Mouse (Mus musculus) cerebellum, adult 8-10 months (tissue): ENCODE data around the gene Tsen2.
A peak's percentile ranks its signal among the peaks of the same experiment; 100 is the strongest.

Experiments
- DNase-seq: peaks from one replicate; pipeline ENCODE4 v3.0.0; 2022

The Tsen2 gene

DNA sequence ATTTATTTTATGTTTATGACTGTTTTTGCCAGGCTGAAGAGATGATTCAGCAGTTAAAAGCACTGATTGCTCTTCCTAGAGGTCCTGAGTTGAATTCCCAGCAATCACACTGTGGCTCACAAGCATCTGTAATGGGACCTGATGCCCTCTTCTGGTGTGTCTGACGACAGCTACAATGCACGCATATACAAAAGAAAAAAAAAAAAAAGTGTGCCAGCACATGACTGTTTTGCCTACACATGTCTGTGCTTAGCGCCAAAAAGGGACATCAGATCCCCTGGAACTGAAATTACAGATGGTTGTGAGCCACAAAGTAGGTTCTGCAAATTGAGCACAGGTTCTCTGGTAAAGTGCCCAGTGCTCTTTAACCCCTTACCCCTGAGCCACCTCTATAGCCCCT is 2.1 kb upstream of the Tsen2 start:
- DNase-seq: no peak

DNA sequence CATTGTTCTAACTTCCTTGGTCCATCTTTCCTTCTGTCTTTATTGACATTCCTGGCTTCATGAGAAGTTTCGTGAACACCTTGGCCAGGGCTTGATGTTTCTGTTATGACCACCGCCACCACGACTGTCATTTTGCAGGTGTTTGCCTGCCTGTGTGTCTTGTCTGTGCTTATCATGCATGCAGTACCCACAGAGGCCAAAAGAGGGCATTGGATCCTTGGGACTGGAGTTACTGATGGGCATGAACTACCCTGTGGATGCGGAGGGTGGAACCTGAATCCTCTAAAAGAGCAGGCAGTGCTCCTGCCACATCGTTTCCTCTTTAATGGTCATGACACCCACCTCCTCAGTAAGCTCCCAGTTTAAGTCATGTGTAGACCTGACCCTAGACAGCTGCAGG is 1.8 kb downstream of the Tsen2 start:
- peak; percentile 40 for DNase-seq

- DNase-seq: no peak
These were observed 11.0 kb downstream of the Tsen2 start for GRCm38 (mm10) chr6:115555485-115555884.

DNA sequence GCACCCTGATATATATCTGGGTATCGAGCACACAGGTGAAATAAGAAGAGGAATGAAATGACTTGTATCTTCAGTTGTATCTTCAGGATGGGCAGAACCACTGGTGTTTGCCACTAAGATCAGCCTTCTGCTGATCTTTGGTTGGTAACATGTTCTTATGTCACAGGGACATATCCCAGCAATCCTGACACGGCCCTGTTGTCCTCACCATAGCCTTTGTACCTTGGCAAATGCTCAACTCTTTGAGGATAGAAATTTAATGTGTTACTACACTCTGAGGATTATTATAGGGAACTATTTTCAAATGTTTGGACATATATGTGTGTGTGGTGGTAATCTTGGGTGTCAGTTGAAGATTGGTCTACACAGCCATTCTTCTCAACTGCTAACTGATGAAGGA is 13.7 kb downstream of the Tsen2 start:
- DNase-seq: no peak

DNA sequence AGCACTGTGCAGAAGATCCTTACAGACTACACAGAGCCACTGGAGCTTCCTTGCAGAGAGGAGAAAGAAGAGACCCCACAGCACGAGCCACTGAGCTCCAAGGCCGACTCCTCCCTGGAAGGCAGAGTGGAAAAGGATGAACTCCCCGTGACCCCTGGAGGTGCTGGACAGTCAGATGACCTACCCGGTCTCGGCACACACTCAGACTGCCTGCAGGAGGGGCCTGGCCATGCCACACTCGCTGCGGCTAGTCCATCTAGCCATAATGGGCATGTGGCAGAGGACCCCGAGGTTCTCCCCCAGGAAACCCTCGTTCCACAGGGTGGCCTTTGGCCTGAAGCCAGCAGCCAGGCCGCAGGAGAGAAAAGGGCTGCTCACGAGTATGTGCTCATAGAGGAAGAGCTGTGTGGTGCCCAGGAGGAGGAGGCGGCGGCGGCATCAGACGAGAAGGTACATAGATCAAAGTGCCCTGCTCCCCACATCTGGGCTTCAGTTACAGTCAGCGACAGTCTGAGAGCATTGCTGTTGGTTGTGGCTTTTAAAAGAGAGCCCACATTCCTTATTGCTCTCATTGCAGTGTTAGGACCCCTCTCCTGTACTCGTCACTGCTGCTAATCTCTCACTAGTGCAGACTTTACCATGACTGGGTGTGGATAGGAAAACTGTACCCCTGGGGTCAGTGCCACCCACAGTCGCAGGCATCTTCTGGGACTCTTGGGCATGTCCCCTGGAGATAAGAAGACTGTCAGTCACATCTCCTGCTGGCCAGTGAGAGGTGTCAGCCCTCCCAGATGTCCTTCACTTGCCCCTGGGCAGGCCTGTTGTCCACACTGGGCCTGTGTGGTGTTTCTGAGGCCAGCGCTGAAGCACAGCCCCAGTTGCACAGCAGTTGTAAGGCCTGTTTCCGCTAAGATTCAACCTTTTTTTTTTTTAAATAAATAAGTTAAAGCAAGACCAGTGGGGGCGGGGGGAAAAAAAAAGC is 15.5 kb downstream of the Tsen2 start:
- DNase-seq: no peak

DNA sequence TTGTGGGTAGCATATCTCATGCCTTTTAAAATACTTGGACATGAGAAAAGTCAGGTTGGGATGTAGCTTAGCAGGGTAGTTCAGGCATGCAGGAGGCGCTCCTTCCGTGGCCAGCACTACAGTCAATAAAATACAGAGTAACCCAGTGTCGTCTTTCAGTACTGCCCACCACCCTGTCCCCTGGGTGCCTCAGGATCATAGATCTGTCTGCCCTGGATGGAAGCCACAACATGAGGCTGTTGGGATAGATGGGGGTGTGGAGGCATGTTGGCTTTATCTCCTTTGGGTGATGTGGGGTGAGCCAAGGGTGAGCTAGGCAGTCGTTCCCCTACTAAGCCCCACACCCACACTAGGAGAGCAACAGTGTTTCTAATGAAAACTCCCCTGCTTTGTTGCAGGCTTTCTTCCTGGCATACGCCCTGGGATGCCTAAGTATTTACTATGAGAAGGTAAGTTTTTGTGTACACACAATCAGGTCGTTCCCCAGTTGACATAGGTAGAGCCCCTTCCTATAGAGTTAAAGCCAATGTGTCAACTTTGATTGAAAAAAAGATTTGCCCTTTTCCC is 21.1 kb downstream of the Tsen2 start:
- no peak for DNase-seq

DNA sequence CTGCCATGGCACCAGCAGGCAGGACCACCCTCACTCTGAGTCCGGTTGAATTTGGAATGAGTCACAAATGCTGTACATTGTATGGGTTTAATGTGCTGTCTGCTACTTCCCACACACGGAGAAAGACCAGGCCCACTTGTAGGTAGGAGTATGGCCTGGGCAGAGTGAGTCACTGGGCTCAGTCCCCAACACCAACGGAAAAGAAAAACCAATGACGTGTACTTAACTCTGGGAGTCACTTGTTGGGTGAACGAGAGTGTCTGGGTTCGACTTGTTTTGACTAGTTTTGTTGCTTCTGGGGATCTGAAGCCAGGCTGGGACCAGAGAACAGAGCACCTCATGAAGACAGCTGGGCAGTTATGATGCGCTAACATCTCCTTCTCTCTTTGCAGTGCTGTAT is 29.7 kb downstream of the Tsen2 start:
- no peak for DNase-seq

DNA sequence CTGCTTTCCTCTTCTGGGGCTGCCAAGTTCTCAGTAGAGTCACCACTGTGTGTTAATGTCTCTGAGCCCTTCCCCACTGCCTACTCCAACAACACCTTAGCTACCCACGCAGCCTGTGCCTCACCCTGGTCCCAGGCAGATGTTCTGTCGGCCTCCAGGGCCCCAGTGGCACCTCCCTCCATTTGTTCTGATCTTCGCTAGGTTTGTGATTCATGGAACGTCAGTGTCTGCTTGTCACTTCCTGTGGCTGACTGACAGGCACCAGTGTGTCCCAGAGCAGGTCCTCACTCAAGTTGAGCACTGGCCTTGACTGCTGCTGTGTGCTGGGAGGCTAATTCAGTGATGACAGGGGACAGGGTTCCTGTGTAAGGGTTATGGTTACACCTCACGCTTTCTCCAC is 32.9 kb downstream of the Tsen2 start:
- DNase-seq: no peak

- DNase-seq: no peak
These were observed 33.5 kb downstream of the Tsen2 start for GRCm38 (mm10) chr6:115577941-115578340.

- DNase-seq: no peak
These were observed 36.3 kb downstream of the Tsen2 start for GRCm38 (mm10) chr6:115580810-115581209.

GRCm38 (mm10) chr6:115582328-115583115 is 38.1 kb downstream of the Tsen2 start:
- DNase-seq: no peak

DNA sequence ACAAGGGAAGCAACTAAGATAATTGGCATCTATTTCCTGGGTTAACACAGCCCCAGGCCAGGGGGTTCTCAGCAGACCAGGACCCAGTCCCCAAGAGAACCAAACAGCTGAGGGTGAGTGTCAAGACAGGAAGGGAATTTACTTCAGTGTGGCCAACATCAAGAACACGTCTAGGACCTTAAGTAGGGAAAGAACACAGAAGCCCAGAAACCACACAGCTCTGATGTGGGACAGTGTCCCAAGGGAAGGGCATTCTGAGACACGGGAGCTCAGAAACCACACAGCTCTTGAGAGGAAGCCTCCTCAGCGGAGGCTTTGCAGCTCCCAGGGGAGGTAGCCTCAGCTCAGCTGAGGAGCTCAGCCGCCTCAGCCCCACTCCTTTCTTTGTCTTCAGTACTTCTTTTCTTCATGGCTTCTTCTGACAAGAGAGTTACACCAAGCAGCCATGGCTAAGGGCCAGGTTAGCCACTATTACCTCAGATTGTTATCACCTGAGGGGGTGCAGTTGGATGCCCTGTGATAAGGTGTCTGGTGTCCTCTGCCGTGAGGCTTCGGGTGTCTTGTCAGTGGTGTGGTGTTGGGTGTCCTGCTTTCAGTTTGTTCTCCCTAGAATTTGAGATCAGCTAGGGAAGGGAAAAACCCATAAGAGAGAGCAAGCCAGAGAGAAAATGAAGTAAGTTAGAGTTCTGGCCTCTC is 39.1 kb downstream of the Tsen2 start:
- DNase-seq: no peak

DNA sequence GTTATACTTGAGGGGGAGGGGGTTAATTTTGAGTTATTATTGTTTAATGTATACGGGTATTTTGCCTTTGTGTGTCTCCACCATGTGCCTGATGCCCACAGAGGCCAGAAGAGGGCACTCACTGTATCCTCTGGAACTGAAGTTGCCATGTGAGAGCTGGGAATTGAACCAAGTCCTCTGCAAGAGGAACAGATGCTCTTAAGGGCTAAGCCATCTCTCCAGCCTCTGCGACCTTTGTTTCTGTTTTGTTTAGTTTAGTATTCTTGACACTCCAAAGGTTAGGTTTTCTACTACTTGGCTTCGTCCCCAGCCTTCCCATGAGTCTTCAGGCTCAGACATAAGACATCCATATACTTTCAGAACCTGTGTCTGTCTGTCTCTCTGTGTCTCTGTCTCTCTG is 39.7 kb downstream of the Tsen2 start:
- no peak for DNase-seq

DNA sequence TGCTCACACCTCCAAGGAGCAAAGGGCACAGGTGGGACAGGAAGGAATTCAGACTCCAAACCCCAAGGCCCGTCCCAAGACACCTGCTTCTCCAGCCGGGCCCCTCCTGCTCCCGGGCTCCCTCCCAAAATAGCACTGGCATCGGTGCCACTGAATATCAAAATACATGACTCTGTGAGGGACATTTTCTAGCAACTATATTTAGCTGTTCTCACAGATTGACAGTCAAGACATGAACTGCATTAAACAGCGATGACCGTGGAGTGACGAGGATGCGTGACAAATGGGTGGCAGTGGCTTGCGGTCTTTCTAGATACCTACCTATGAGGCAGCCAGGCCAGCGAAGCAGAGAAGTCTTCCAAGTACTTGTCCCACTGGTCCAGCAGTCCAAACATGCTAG is 41.9 kb downstream of the Tsen2 start:
- DNase-seq: no peak

DNA sequence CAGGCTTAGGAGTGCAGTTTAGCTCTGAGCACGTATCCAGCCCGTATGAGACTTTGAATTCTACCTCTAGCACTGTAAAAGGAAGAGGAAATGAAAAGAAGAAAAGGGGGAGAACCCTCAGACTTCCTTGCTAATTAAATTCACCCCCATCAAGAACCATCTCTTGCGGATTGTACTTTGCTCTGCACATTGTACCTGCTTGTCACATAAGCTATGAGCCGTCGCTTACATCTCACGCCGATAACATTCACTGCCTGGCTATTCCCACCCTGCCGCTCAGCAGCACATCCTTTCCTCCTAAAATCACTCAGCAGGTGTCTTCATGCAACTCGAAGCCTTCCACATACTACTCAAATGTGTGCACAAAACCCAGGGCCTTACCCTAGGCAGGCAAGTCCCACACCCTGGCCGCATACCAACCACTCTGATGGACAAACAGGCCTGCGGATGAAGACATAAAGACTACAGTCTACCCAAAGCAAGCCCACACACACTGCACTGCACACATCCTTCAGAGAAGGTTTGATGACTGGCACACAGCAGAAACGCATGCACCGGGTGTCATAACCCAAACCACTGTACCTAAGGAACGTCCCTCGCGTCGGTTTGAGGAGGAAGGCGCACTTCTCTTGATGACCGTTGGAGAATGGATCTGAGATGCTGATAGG is 47.4 kb downstream of the Tsen2 start:
- no peak for DNase-seq

DNA sequence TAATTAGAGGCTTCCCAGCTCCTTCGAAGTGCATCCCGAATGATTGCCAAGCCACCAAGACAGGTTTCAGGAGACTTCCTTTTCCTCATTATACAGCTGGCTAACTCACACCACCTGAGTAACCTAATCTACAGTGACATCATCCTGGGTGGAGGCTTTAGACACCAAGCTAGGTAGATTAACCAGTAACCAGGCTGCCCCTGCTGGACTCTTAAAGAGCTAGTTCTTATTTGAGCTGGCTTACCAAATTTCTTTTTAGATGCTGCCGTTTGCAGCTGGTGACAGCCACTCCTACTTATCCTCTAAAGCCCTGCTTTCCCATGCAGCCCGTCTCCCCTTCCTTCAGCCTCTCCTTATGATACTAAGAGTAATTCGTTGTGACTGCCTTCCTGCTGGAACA is 48.0 kb downstream of the Tsen2 start, which contains the start of gene Mkrn2os:
Gene Mkrn2os (minus strand): TSS at position 119 of the 400 bp plus-strand sequence.
- DNase-seq: no peak

DNA sequence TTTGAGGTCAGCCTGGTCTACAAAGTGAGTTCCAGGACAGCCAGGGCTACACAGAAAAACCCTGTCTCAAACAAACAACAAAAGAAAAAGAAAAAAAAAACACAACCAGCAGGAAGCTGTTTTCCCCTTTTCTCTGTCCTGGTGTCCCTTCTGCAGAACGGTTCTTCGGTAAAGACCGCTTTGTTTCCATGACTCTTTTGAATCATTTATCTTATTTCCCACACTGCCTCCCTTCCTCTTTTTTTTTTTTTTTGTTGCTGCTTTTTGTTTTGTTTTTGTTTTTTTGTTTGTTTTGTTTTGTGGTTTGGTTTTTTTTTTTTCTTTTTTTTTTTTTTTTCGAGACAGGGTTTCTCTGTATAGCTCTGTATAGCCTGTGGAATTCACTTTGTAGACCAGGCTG is 48.8 kb downstream of the Tsen2 start:
- DNase-seq: no peak

DNA sequence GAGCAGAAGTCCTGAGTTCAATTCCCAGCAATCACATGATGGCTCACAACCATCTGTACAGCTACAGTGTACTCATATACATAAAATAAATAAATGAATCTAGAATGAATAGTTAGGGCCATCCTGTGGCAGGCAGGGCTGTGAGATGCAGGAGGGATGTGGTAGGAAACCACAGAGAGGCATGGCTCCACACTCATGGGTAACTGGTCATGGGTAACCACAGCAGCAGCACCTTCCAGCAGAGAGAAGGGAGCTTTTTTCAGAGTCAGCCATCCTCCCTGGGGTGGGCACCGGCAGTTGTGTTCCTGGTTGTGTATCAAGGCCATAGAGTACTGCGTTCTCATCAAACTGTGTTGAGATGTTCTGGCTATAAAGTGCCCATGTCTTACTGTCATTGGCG is 50.0 kb downstream of the Tsen2 start:
- DNase-seq: no peak

- no peak for DNase-seq
These were observed 51.2 kb downstream of the Tsen2 start for GRCm38 (mm10) chr6:115595667-115596066.

GRCm38 (mm10) chr6:115601322-115601714 is 56.9 kb downstream of the Tsen2 start:
- peak; percentile 38 for DNase-seq

DNA sequence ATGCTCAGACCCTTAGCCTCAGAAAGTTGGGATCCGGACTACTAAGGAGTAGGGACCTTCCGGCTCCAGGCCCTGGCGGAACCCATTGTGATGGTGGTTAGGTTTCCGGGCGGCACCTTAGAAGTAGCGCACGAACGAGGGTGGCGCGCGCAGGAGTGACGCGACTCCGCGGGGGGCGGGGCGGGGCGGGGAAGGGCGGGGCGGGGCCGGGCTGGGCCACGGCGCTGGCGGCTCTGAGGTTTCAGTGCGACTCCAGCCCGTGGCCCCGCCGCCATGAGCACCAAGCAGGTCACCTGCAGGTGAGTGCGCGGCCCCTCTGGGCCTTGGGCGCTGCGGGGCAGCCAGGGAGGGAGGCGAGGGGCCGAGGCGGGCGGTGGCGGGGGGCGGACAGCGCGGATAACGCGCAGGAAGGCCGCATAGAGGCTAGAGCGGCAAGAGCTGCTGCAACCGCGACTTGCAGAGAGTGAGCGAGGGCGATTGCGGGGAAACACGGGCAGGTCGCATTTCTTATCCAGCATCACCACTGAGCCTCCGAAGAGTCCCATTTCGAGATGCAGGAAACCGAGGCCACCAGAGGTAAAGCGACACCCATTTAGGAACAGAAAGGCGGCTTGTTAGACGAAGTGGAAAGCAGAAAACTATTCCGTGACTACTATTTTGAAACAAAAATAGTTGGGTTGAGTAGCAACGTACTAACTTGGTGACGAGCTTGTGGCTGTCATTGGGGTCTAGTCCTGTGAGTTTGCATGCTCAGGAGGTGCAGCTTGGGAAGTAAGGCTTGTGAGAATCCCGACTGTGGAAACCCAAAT is 57.5 kb downstream of the Tsen2 start, which contains the start of gene Mkrn2:
Gene Mkrn2 (plus strand): TSS at position 188 of the 809 bp plus-strand sequence.
- DNase-seq: peak; percentile 85
